Mouse (Mus musculus) splenic B cell, adult 2 months (primary cell): ENCODE data around the gene Ccdc185.

Source experiments
- DNase-seq: peaks from one replicate; pipeline ENCODE4 v3.0.0-alpha.2; 2011; ENCODE audit warnings: low read depth, low spot score
- H3K27me3 ChIP-seq: 2 replicates; pipeline ENCODE4 v1.6.1; 2012; ENCODE audit warnings: mild to moderate bottlenecking, low read length, moderate library complexity, mixed read lengths; ENCODE audit not compliant: control insufficient read depth, poor library complexity, insufficient read depth, severe bottlenecking
- H3K36me3 ChIP-seq: 2 replicates; pipeline ENCODE4 v1.6.1; 2012; ENCODE audit warnings: mild to moderate bottlenecking, low read length, moderate library complexity, mixed read lengths; ENCODE audit not compliant: control insufficient read depth, poor library complexity, insufficient read depth, severe bottlenecking

Gene Ccdc185

GRCm38 (mm10) chr1:182763716-182764461 is 14.9 kb upstream of the Ccdc185 start, which contains the start of gene Susd4:
TSS of gene Susd4 (plus strand) at chr1:182763860.
- H3K27me3 ChIP-seq: no peaks in the 10 kb centered on the region
- H3K36me3 ChIP-seq: no peaks in the 10 kb centered on the region
- DNase-seq: no peak

- Histone ChIP-seq H3K36me3 (no peaks in the 10 kb centered on the region), H3K27me3 (no peaks in the 10 kb centered on the region)
- DNase-seq: no peak
Observed at GRCm38 (mm10) chr1:182763191-182763715, 14.3 kb upstream of the Ccdc185 start.

- no peaks in the 10 kb centered on the region for H3K36me3 ChIP-seq
- no peak for DNase-seq
- no peaks in the 10 kb centered on the region for H3K27me3 ChIP-seq
Observed at GRCm38 (mm10) chr1:182758783-182759182, 9.8 kb upstream of the Ccdc185 start.

- DNase-seq: no peak
Observed at GRCm38 (mm10) chr1:182754865-182755264, 5.9 kb upstream of the Ccdc185 start.

GRCm38 (mm10) chr1:182753694-182754093 is 4.7 kb upstream of the Ccdc185 start:
- Histone ChIP-seq H3K36me3 (no peaks in the 10 kb centered on the region), H3K27me3 (no peaks in the 10 kb centered on the region)
- no peak for DNase-seq

More at GRCm38 (mm10) chr1:182754865-182755264, 5.9 kb upstream of the Ccdc185 start:
- no peaks in the 10 kb centered on the region for H3K27me3 ChIP-seq
- no peaks in the 10 kb centered on the region for H3K36me3 ChIP-seq

GRCm38 (mm10) chr1:182751301-182751700 is 2.3 kb upstream of the Ccdc185 start:
- H3K27me3 ChIP-seq: no peaks in the 10 kb centered on the region
- H3K36me3 ChIP-seq: no peaks in the 10 kb centered on the region
- no peak for DNase-seq

- no peak for DNase-seq
- no peaks in the 10 kb centered on the region for H3K27me3 ChIP-seq
- H3K36me3 ChIP-seq: no peaks in the 10 kb centered on the region
Observed at GRCm38 (mm10) chr1:182747834-182748233, 1.1 kb downstream of the Ccdc185 start.

GRCm38 (mm10) chr1:182747081-182747480 is 1.9 kb downstream of the Ccdc185 start:
- DNase-seq: no peak
- H3K27me3 ChIP-seq: no peaks in the 10 kb centered on the region
- H3K36me3 ChIP-seq: no peaks in the 10 kb centered on the region

GRCm38 (mm10) chr1:182735891-182736290 is 13.1 kb downstream of the Ccdc185 start:
- no peaks in the 10 kb centered on the region for H3K27me3 ChIP-seq
- DNase-seq: no peak
- H3K36me3 ChIP-seq: no peaks in the 10 kb centered on the region

- DNase-seq: no peak
- H3K27me3 ChIP-seq: no peaks in the 10 kb centered on the region
- H3K36me3 ChIP-seq: no peaks in the 10 kb centered on the region
Observed at GRCm38 (mm10) chr1:182732695-182733094, 16.3 kb downstream of the Ccdc185 start.

- DNase-seq: no peak
- no peaks in the 10 kb centered on the region for H3K36me3 ChIP-seq
- H3K27me3 ChIP-seq: no peaks in the 10 kb centered on the region
Observed at GRCm38 (mm10) chr1:182729002-182729401, 20.0 kb downstream of the Ccdc185 start.

- no peaks in the 10 kb centered on the region for H3K27me3 ChIP-seq
- DNase-seq: no peak
- H3K36me3 ChIP-seq: no peaks in the 10 kb centered on the region
Observed at GRCm38 (mm10) chr1:182727541-182727940, 21.4 kb downstream of the Ccdc185 start.

GRCm38 (mm10) chr1:182714236-182714935 is 34.6 kb downstream of the Ccdc185 start:
- no peaks in the 10 kb centered on the region for H3K36me3 ChIP-seq
- H3K27me3 ChIP-seq: no peaks in the 10 kb centered on the region
- no peak for DNase-seq

- no peak for DNase-seq
- Histone ChIP-seq H3K27me3 (no peaks in the 10 kb centered on the region), H3K36me3 (no peaks in the 10 kb centered on the region)
Observed at GRCm38 (mm10) chr1:182711360-182711933, 37.5 kb downstream of the Ccdc185 start.

- DNase-seq: no peak
- Histone ChIP-seq H3K27me3 (no peaks in the 10 kb centered on the region), H3K36me3 (no peaks in the 10 kb centered on the region)
Observed at GRCm38 (mm10) chr1:182707459-182707858, 41.5 kb downstream of the Ccdc185 start.
